Mouse (Mus musculus): ENCODE measurements around the gene Zswim8. TPM values are rescaled to one million over a fixed set of nuclear protein-coding genes. Genes with fewer than 3 reads are reported as not detected.
A peak's percentile ranks its signal among the peaks of the same experiment; 100 is the strongest.

The Zswim8 gene
- polyA plus RNA-seq, 2 experiments = 3.1 to 16.8 TPM

DNA sequence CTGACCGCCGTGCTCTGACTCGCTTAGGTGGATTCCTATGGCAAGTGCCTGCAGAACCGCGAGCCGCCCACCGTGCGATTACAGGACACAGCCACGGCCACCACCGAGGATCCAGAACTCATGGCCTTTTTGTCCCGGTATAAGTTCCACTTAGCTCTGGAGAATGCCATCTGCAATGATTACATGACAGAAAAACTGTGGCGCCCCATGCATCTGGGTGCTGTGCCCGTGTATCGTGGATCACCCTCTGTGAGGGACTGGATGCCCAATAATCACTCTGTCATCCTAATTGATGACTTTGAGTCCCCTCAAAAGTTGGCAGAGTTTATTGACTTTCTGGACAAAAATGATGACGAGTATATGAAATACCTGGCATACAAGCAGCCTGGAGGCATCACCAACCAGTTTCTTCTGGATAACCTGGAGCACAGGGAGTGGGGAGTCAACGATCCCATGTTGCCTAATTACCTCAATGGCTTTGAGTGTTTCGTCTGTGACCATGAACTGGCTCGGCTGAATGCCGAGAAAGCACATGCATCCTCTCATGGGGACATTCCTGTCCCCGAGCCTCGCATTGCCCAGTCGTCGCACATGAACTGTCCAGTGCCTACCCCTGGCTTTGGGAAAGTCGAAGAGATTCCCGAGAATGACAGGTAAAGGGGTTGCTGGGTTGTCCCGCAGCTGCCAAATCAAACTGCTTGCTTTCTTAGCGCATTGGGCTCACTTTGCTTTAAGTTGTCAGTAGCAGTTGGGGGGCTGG is 11.4 kb upstream of the Zswim8 start:
- peak; percentile 0; the same call in 1 of the 2 replicates for ATAC-seq (ENCODE audit: insufficient read depth)
- WGBS (ENCODE audit: insufficient replicate concordance) = 22% methylated on average over 27 of the region's 27 CpGs
- Histone ChIP-seq H3K9ac (replicated peaks) (peak overlapping the region; percentile 87), H3K36me3 (replicated peaks; ENCODE audit: control insufficient read depth, insufficient read depth, low read depth) (peaks cover 38% of the 10 kb centered on the region), H3K9me3 (ENCODE audit: control insufficient read depth, low read length) (no peaks in the 10 kb centered on the region), H3K27ac (peak overlapping the region; percentile 11; the same call in 1 of the 2 replicates), H3K4me2 (ENCODE audit: low read depth) (peak overlapping the region; percentile 80), H3K27me3 (ENCODE audit: control insufficient read depth, insufficient read depth, low read length) (no peaks in the 10 kb centered on the region), H3K4me3 (ENCODE audit: insufficient read depth in 1 of 2, low read depth in 2 of 2, low read length in 2 of 2) (peak overlapping the region; percentile 72 to 74), H3K4me1 (replicated peaks; ENCODE audit: control insufficient read depth in 2 of 2, insufficient read depth in 2 of 2, low read length in 1 of 2) (peaks cover 22 to 27% of the 10 kb centered on the region in 2 experiments)
- TF ChIP-seq CTCF (IDR thresholded peaks at IDR 0.05; ENCODE audit: low read depth) (no peak), EP300 (IDR thresholded peaks at IDR 0.05; ENCODE audit: low read depth) (no peak)
- DNase-seq (ENCODE audit: low read depth in 3 of 3, low spot score in 3 of 3) = no peak

DNA sequence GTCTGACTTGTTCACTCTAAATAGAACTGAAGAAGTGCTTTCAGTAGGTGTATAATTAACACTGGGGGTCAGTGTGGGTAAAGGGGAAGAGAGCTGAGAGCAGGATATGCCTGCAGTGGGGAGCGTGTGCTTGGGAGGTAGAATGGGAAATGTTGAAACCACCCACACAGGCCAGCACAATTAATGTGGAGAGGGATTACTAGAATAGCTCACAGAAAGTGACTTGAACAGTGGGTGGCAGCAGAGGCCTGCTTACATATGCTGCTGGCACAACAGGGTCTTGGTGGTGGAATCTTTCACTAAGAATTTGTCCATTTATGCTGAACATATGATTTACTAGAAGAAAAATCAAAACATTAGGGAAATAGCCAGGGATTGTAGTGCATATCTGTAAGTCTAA is 10.4 kb upstream of the Zswim8 start:
- Histone ChIP-seq H3K4me2 (ENCODE audit: low read depth) (peak overlapping the region; percentile 80), H3K4me1 (replicated peaks; ENCODE audit: control insufficient read depth in 2 of 2, insufficient read depth in 2 of 2, low read length in 1 of 2) (peaks cover 28 to 35% of the 10 kb centered on the region in 2 experiments), H3K27me3 (ENCODE audit: control insufficient read depth, insufficient read depth, low read length) (no peaks in the 10 kb centered on the region), H3K9me3 (ENCODE audit: control insufficient read depth, low read length) (no peaks in the 10 kb centered on the region), H3K9ac (replicated peaks) (no peak overlapping the region), H3K27ac (no peak overlapping the region), H3K4me3 (ENCODE audit: insufficient read depth in 1 of 2, low read depth in 2 of 2, low read length in 2 of 2) (peak overlapping the region in 1 of 2 experiments; percentile 72; a peak in 2 of 4 replicates), H3K36me3 (replicated peaks; ENCODE audit: control insufficient read depth, insufficient read depth, low read depth) (peaks cover 30% of the 10 kb centered on the region)
- no peak for TF ChIP-seq EP300 (IDR thresholded peaks at IDR 0.05; ENCODE audit: low read depth)
- TF ChIP-seq CTCF (IDR thresholded peaks at IDR 0.05; ENCODE audit: low read depth) = peak; percentile 69
- 29% methylated on average over 1 of the region's 1 CpGs for WGBS (ENCODE audit: insufficient replicate concordance)
- DNase-seq (ENCODE audit: low read depth in 3 of 3, low spot score in 3 of 3) (no peak), ATAC-seq (ENCODE audit: insufficient read depth) (no peak)

GRCm38 (mm10) chr14:20698515-20698914 is 8.8 kb upstream of the Zswim8 start:
- ATAC-seq (ENCODE audit: insufficient read depth) (no peak), DNase-seq (ENCODE audit: low read depth in 3 of 3, low spot score in 3 of 3) (no peak)
- Histone ChIP-seq H3K27ac (no peak overlapping the region), H3K4me3 (ENCODE audit: insufficient read depth in 1 of 2, low read depth in 2 of 2, low read length in 2 of 2) (no peak overlapping the region), H3K9ac (replicated peaks) (peak overlapping the region; percentile 36; the same call in 1 of the 2 replicates), H3K9me3 (ENCODE audit: control insufficient read depth, low read length) (no peaks in the 10 kb centered on the region), H3K27me3 (ENCODE audit: control insufficient read depth, insufficient read depth, low read length) (no peaks in the 10 kb centered on the region), H3K36me3 (replicated peaks; ENCODE audit: control insufficient read depth, insufficient read depth, low read depth) (peaks cover 17% of the 10 kb centered on the region), H3K4me1 (replicated peaks; ENCODE audit: control insufficient read depth in 2 of 2, insufficient read depth in 2 of 2, low read length in 1 of 2) (peaks cover 29 to 35% of the 10 kb centered on the region in 2 experiments), H3K4me2 (ENCODE audit: low read depth) (peak overlapping the region; percentile 21)
- TF ChIP-seq EP300 (IDR thresholded peaks at IDR 0.05; ENCODE audit: low read depth) = no peak
- no peak for TF ChIP-seq CTCF (IDR thresholded peaks at IDR 0.05; ENCODE audit: low read depth)
- WGBS (ENCODE audit: insufficient replicate concordance) = 36% methylated on average over 2 of the region's 2 CpGs

GRCm38 (mm10) chr14:20700362-20700761 is 7.0 kb upstream of the Zswim8 start:
- Histone ChIP-seq H3K27ac (no peak overlapping the region), H3K4me2 (ENCODE audit: low read depth) (no peak overlapping the region), H3K27me3 (ENCODE audit: control insufficient read depth, insufficient read depth, low read length) (no peaks in the 10 kb centered on the region), H3K4me1 (replicated peaks; ENCODE audit: control insufficient read depth in 2 of 2, insufficient read depth in 2 of 2, low read length in 1 of 2) (peaks cover 30 to 31% of the 10 kb centered on the region in 2 experiments), H3K4me3 (ENCODE audit: insufficient read depth in 1 of 2, low read depth in 2 of 2, low read length in 2 of 2) (no peak overlapping the region), H3K9me3 (ENCODE audit: control insufficient read depth, low read length) (no peaks in the 10 kb centered on the region), H3K9ac (replicated peaks) (no peak overlapping the region), H3K36me3 (replicated peaks; ENCODE audit: control insufficient read depth, insufficient read depth, low read depth) (peaks cover 10% of the 10 kb centered on the region)
- DNase-seq (ENCODE audit: low read depth in 3 of 3, low spot score in 3 of 3) (no peak), ATAC-seq (ENCODE audit: insufficient read depth) (no peak)
- WGBS (ENCODE audit: insufficient replicate concordance) = 81% methylated on average over 3 of the region's 3 CpGs
- TF ChIP-seq CTCF (IDR thresholded peaks at IDR 0.05; ENCODE audit: low read depth) (no peak), EP300 (IDR thresholded peaks at IDR 0.05; ENCODE audit: low read depth) (no peak)

DNA sequence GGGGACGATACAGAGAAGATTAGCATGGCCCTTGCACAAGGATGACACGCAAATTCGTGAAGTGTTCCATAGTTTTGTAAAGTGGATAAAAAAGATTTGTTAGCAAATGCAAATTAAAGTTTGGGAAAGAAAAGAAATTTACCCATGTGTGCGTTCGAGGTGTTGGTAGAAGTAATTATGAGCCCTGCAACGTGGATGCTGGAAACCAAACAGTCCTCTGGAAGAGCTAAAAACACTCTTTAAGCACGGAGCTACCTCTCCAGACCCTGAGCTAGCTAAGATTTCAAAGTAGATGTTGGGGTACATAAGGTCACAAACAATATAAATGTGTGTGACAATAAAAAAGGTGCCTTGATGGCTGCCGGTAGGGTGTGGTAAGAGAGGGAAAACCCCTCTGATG is 5.8 kb upstream of the Zswim8 start:
- no peak overlapping the region for H3K27ac ChIP-seq
- ATAC-seq (ENCODE audit: insufficient read depth) (no peak), DNase-seq (ENCODE audit: low read depth in 3 of 3, low spot score in 3 of 3) (no peak)
- H3K4me2 ChIP-seq (ENCODE audit: low read depth) = peak overlapping the region; percentile 81
- peak overlapping the region in 1 of 2 experiments; percentile 88; a peak in 3 of 4 replicates for H3K4me3 ChIP-seq (ENCODE audit: insufficient read depth in 1 of 2, low read depth in 2 of 2, low read length in 2 of 2)
- peak overlapping the region; percentile 78; the same call in 1 of the 2 replicates for H3K9ac ChIP-seq (replicated peaks)
- peaks cover 10% of the 10 kb centered on the region for H3K36me3 ChIP-seq (replicated peaks; ENCODE audit: control insufficient read depth, insufficient read depth, low read depth)
- no peak for TF ChIP-seq CTCF (IDR thresholded peaks at IDR 0.05; ENCODE audit: low read depth)
- no peak for TF ChIP-seq EP300 (IDR thresholded peaks at IDR 0.05; ENCODE audit: low read depth)
- WGBS (ENCODE audit: insufficient replicate concordance) = 67% methylated on average over 8 of the region's 8 CpGs
- H3K27me3 ChIP-seq (ENCODE audit: control insufficient read depth, insufficient read depth, low read length) = no peaks in the 10 kb centered on the region
- no peaks in the 10 kb centered on the region for H3K9me3 ChIP-seq (ENCODE audit: control insufficient read depth, low read length)
- H3K4me1 ChIP-seq (replicated peaks; ENCODE audit: control insufficient read depth in 2 of 2, insufficient read depth in 2 of 2, low read length in 1 of 2) = peaks cover 21 to 23% of the 10 kb centered on the region in 2 experiments
